ENCODE assay signal across 8 mouse cellular contexts in genomic region chr9:105053812-105054211, GRCm38 (mm10). TPM values are rescaled to one million over a fixed set of nuclear protein-coding genes. Genes with fewer than 3 reads are reported as not detected.
DNase-seq lines count a peak whose midpoint lies in the region; ATAC-seq and TF ChIP-seq lines count a peak whose summit lies in the region.

No protein-coding gene starts in this region.

- ATAC-seq in embryonic facial prominence, embryonic 12.5 days (ENCODE audit: insufficient number of reproducible peaks, insufficient read depth, low FRiP score, low TSS enrichment): no peak
- no peak for ATAC-seq in neural tube, embryonic 14.5 days (ENCODE audit: low read depth)

- DNase-seq in layer of hippocampus, adult 2 months (ENCODE audit: low spot score in 2 of 2): no peak
- no peak for DNase-seq in layer of hippocampus, postnatal 25 days (ENCODE audit: extremely low spot score in 1 of 2, low spot score in 1 of 2)
- no peak for DNase-seq in limb, embryonic 10.5 days (ENCODE audit: low spot score)
- no peak for DNase-seq in spleen, postnatal 14 days (ENCODE audit: low spot score in 2 of 2)
- DNase-seq in right cerebral cortex, postnatal 25 days: no peak
- DNase-seq in adrenal gland, postnatal 25 days: no peak

- H3K36me3 ChIP-seq in embryonic facial prominence, embryonic 12.5 days: peaks cover 37% of the 10 kb centered on the region
- peaks cover 41% of the 10 kb centered on the region for H3K36me3 ChIP-seq in limb, embryonic 10.5 days
- H3K36me3 ChIP-seq in neural tube, embryonic 14.5 days (ENCODE audit: control insufficient read depth, insufficient read depth, low read length): peaks cover 21% of the 10 kb centered on the region

- no peaks in the 10 kb centered on the region for H3K27me3 ChIP-seq in embryonic facial prominence, embryonic 12.5 days
- no peaks in the 10 kb centered on the region for H3K27me3 ChIP-seq in limb, embryonic 10.5 days (ENCODE audit: low read depth, poor library complexity, severe bottlenecking)
- H3K27me3 ChIP-seq in neural tube, embryonic 14.5 days (ENCODE audit: control insufficient read depth, insufficient read depth, low read length): no peaks in the 10 kb centered on the region

- TF ChIP-seq CTCF in layer of hippocampus, adult 2 months (conservative IDR thresholded peaks at IDR 0.05): no peak

- H3K4me2 ChIP-seq in embryonic facial prominence, embryonic 12.5 days (replicated peaks): peak overlapping the region; percentile 71
- peak overlapping the region; percentile 84 for H3K4me2 ChIP-seq in neural tube, embryonic 14.5 days (ENCODE audit: low read depth, low read length)

- H3K9ac ChIP-seq in embryonic facial prominence, embryonic 12.5 days: peak overlapping the region; percentile 96
- H3K9ac ChIP-seq in neural tube, embryonic 14.5 days (replicated peaks; ENCODE audit: low read depth, low read length): peak overlapping the region; percentile 91

- H3K4me1 ChIP-seq in embryonic facial prominence, embryonic 12.5 days: peaks cover 5% of the 10 kb centered on the region; the same call in 1 of the 2 replicates
- H3K4me1 ChIP-seq in limb, embryonic 10.5 days: peaks cover 6% of the 10 kb centered on the region; the same call in 1 of the 2 replicates
- H3K4me1 ChIP-seq in neural tube, embryonic 14.5 days (ENCODE audit: control insufficient read depth, insufficient read depth, low read length): 0 out of 2 replicates have a peak, but pooled peaks cover 4% of the 10 kb centered on the region

- no peaks in the 10 kb centered on the region for H3K9me3 ChIP-seq in embryonic facial prominence, embryonic 12.5 days
- H3K9me3 ChIP-seq in limb, embryonic 10.5 days (replicated peaks): no peaks in the 10 kb centered on the region
- H3K9me3 ChIP-seq in neural tube, embryonic 14.5 days (ENCODE audit: control insufficient read depth, low read length): no peaks in the 10 kb centered on the region

- H3K27ac ChIP-seq in layer of hippocampus, adult 2 months: peak overlapping the region; percentile 89
- no peak overlapping the region for H3K27ac ChIP-seq in embryonic facial prominence, embryonic 12.5 days
- peak overlapping the region; percentile 94; the same call in 1 of the 2 replicates for H3K27ac ChIP-seq in limb, embryonic 10.5 days
- H3K27ac ChIP-seq in neural tube, embryonic 14.5 days (ENCODE audit: low read depth, low read length): no peak overlapping the region

- WGBS in embryonic facial prominence, embryonic 12.5 days: 52% methylated on average over 4 of the region's 4 CpGs
- WGBS in limb, embryonic 10.5 days: 57% methylated on average over 4 of the region's 4 CpGs
- 57% methylated on average over 4 of the region's 4 CpGs for WGBS in neural tube, embryonic 14.5 days

- H3K4me3 ChIP-seq in layer of hippocampus, adult 2 months: peak overlapping the region; percentile 100
- peak overlapping the region; percentile 82 for H3K4me3 ChIP-seq in embryonic facial prominence, embryonic 12.5 days
- H3K4me3 ChIP-seq in limb, embryonic 10.5 days: peak overlapping the region; percentile 84
- H3K4me3 ChIP-seq in neural tube, embryonic 14.5 days (ENCODE audit: low read depth, low read length): peak overlapping the region; percentile 93

RNA-seq across cellular contexts. Expression of gene Mrpl3, which starts 0.8 kb away (rescaled TPM):
- 10 to 100 TPM; 76.3 to 78.7 TPM for total RNA-seq in layer of hippocampus, adult 2 months (2021)
- 10 to 100 TPM; 72.7 to 83.1 TPM for total RNA-seq in layer of hippocampus, postnatal 25 days (2021)
- polyA plus RNA-seq in embryonic facial prominence, embryonic 12.5 days (2016; fragmentation: Nextera tagmentation; extraction: Ambion mirVana): 113 and 126 TPM in 2 replicates
- polyA plus RNA-seq in limb, embryonic 10.5 days (2016; fragmentation: Nextera tagmentation; extraction: Ambion mirVana): 109 and 123 TPM in 2 replicates
- polyA plus RNA-seq in neural tube, embryonic 14.5 days (2014; fragmentation: Nextera tagmentation; extraction: Ambion mirVana): 99.9 and 103 TPM in 2 replicates
- total RNA-seq in adrenal gland, postnatal 25 days (2021): 75.9 and 78.0 TPM in 2 replicates

Comparison
In these comparisons a context has a peak if more than half of its experiments do, and no peak if none do; other contexts are left out.
1. H3K27ac ChIP-seq: peak in layer of hippocampus, adult 2 months (single experiment) and limb, embryonic 10.5 days (single experiment); none in embryonic facial prominence, embryonic 12.5 days (single experiment) and neural tube, embryonic 14.5 days (single experiment).
2. Peak in every context shown above with its lines, with median percentiles within 50 percentile points of each other: H3K4me3 ChIP-seq.